Mouse (Mus musculus) MEL (cell line): ENCODE results near the gene Nvl. TPM values are rescaled to one million over a fixed set of nuclear protein-coding genes. Genes with fewer than 3 reads are reported as not detected.

ENCODE experiments used
- DNase-seq: peaks from one replicate; pipeline ENCODE4 v3.0.0; 2011; ENCODE audit warnings: low read depth, low spot score
- H3K27ac ChIP-seq: 2 replicates; pipeline ENCODE4 v1.5.1; 2012; ENCODE audit warnings: low read depth, mild to moderate bottlenecking, control low read depth, low read length, moderate library complexity; ENCODE audit not compliant: control insufficient read depth
- H3K27me3 ChIP-seq, 2 experiments: fragments of 150-350 bp in 1 of 2; sonication (generic) in 1 of 2; 2 replicates each; pipeline ENCODE4 v1.6.1; 2012; ENCODE audit warnings: low read length in 2 of 2, mild to moderate bottlenecking in 2 of 2, improper control_type of control experiment in 1 of 2, moderate library complexity in 1 of 2; ENCODE audit not compliant: insufficient read depth in 2 of 2, control insufficient read depth in 1 of 2
- H3K36me3 ChIP-seq, 2 experiments: 2 replicates each; pipeline ENCODE4 v1.6.1; 2012 to 2014; ENCODE audit warnings: low read length in 2 of 2, improper control_type of control experiment in 1 of 2, inconsistent platforms in 1 of 2, mild to moderate bottlenecking in 1 of 2; ENCODE audit not compliant: insufficient read depth in 2 of 2, control insufficient read depth in 1 of 2
- H3K4me1 ChIP-seq, 2 experiments: fragments of 150-350 bp in 1 of 2; sonication (generic) in 1 of 2; 2 replicates each; pipeline ENCODE4 v1.6.1; 2012; ENCODE audit warnings: low read length in 2 of 2, improper control_type of control experiment in 1 of 2, mild to moderate bottlenecking in 1 of 2; ENCODE audit not compliant: insufficient read depth in 2 of 2, control insufficient read depth in 1 of 2
- H3K4me3 ChIP-seq, 2 experiments: fragments of 150-350 bp in 1 of 2; sonication (generic) in 1 of 2; 2 replicates each; pipeline ENCODE4 v1.5.1; 2012; ENCODE audit warnings: low read depth in 2 of 2, low read length in 2 of 2, mild to moderate bottlenecking in 2 of 2, moderate library complexity in 2 of 2, control low read depth in 1 of 2, improper control_type of control experiment in 1 of 2; ENCODE audit not compliant: control insufficient read depth in 1 of 2, insufficient read depth in 1 of 2
- H3K79me2 ChIP-seq: 2 replicates; pipeline ENCODE4 v1.6.1; 2012; ENCODE audit warnings: mild to moderate bottlenecking, low read length, moderate library complexity; ENCODE audit not compliant: control insufficient read depth, poor library complexity, insufficient read depth
- H3K9ac ChIP-seq: 2 replicates; pipeline ENCODE4 v1.6.1; 2012; ENCODE audit warnings: low read depth, mild to moderate bottlenecking, control low read depth, low read length, moderate library complexity; ENCODE audit not compliant: control insufficient read depth, poor library complexity, severe bottlenecking
- H3K9me3 ChIP-seq: fragments of 150-350 bp; sonication (generic); replicated peaks from 2 replicates; pipeline ENCODE4 v1.6.1; 2012; ENCODE audit warnings: mild to moderate bottlenecking, low read length, improper control_type of control experiment, moderate library complexity; ENCODE audit not compliant: insufficient read depth
- BHLHE40 ChIP-seq: IDR thresholded peaks from 2 replicates; pipeline ENCODE4 v1.6.1; 2012; ENCODE audit warnings: low read depth, mild to moderate bottlenecking, inconsistent platforms, low read length, improper control_type of control experiment, borderline replicate concordance
- CHD1 ChIP-seq: IDR thresholded peaks from 2 replicates; pipeline ENCODE4 v1.6.1; 2012; ENCODE audit warnings: low read depth, mild to moderate bottlenecking, inconsistent platforms, low read length, improper control_type of control experiment
- CHD2 ChIP-seq: IDR thresholded peaks from 2 replicates; pipeline ENCODE4 v1.6.1; 2011; ENCODE audit warnings: low read length, improper control_type of control experiment
- CTCF ChIP-seq, 3 experiments: IDR thresholded peaks in 2 of 3; conservative IDR thresholded peaks in 1 of 3; 2 replicates each; pipeline ENCODE4 v1.5.1; 2011 to 2012; ENCODE audit warnings: low read length in 3 of 3, low read depth in 2 of 3, mild to moderate bottlenecking in 2 of 3, improper control_type of control experiment in 1 of 3, inconsistent platforms in 1 of 3, mixed read lengths in 1 of 3, moderate library complexity in 1 of 3; ENCODE audit not compliant: control insufficient read depth in 1 of 3, insufficient read depth in 1 of 3, poor library complexity in 1 of 3, severe bottlenecking in 1 of 3
- EP300 ChIP-seq, 2 experiments: IDR thresholded peaks; 2 replicates each; pipeline ENCODE4 v1.6.1; 2011; ENCODE audit warnings: improper control_type of control experiment in 2 of 2, low read length in 2 of 2, low read depth in 1 of 2, mild to moderate bottlenecking in 1 of 2
- ETS1 ChIP-seq: IDR thresholded peaks from 2 replicates; pipeline ENCODE4 v1.6.1; 2012; ENCODE audit warnings: low read depth, mild to moderate bottlenecking, inconsistent platforms, low read length, improper control_type of control experiment, moderate library complexity
- GABPA ChIP-seq: IDR thresholded peaks from 2 replicates; pipeline ENCODE4 v1.6.1; 2012; ENCODE audit warnings: low read depth, mild to moderate bottlenecking, inconsistent platforms, low read length, improper control_type of control experiment, moderate library complexity
- GATA1 ChIP-seq: IDR thresholded peaks from 2 replicates; pipeline ENCODE4 v1.6.1; 2011; ENCODE audit warnings: low read depth, low read length, improper control_type of control experiment
- HCFC1 ChIP-seq: IDR thresholded peaks from 2 replicates; pipeline ENCODE4 v1.6.1; 2012; ENCODE audit warnings: low read depth, mild to moderate bottlenecking, inconsistent platforms, low read length, improper control_type of control experiment, moderate library complexity
- JUND ChIP-seq: IDR thresholded peaks from 2 replicates; pipeline ENCODE4 v1.6.1; 2011; ENCODE audit warnings: low read depth, mild to moderate bottlenecking, improper control_type of control experiment, low read length
- MXI1 ChIP-seq: IDR thresholded peaks from 2 replicates; pipeline ENCODE4 v1.6.1; 2011; ENCODE audit warnings: mild to moderate bottlenecking, low read depth, low read length, improper control_type of control experiment
- MYC ChIP-seq: IDR thresholded peaks from 2 replicates; pipeline ENCODE4 v1.6.1; 2011; ENCODE audit warnings: low read depth, mild to moderate bottlenecking, low read length, improper control_type of control experiment, moderate library complexity
- NRF1 ChIP-seq: IDR thresholded peaks from 2 replicates; pipeline ENCODE4 v1.6.1; 2014; ENCODE audit warnings: low read depth, mild to moderate bottlenecking, inconsistent platforms, low read length, improper control_type of control experiment, moderate library complexity; ENCODE audit not compliant: poor library complexity, insufficient read depth, severe bottlenecking
- POLR2AphosphoS2 ChIP-seq: IDR thresholded peaks from 2 replicates; pipeline ENCODE4 v1.6.1; 2011; ENCODE audit warnings: low read length, improper control_type of control experiment
- RAD21 ChIP-seq: IDR thresholded peaks from 2 replicates; pipeline ENCODE4 v1.6.1; 2011; ENCODE audit warnings: mild to moderate bottlenecking, low read depth, low read length, improper control_type of control experiment
- RCOR1 ChIP-seq: IDR thresholded peaks from 2 replicates; pipeline ENCODE4 v1.6.1; 2012; ENCODE audit warnings: low read depth, mild to moderate bottlenecking, inconsistent platforms, low read length, improper control_type of control experiment
- SIN3A ChIP-seq: IDR thresholded peaks from 2 replicates; pipeline ENCODE4 v1.6.1; 2012; ENCODE audit warnings: low read length, improper control_type of control experiment, inconsistent platforms
- SMC3 ChIP-seq: IDR thresholded peaks from 2 replicates; pipeline ENCODE4 v1.6.1; 2011; ENCODE audit warnings: low read depth, low read length, improper control_type of control experiment
- TCF12 ChIP-seq: IDR thresholded peaks from 2 replicates; pipeline ENCODE4 v1.6.1; 2014; ENCODE audit warnings: low read depth, mild to moderate bottlenecking, inconsistent platforms, low read length, improper control_type of control experiment, moderate library complexity
- ZC3H11A ChIP-seq: IDR thresholded peaks from 2 replicates; pipeline ENCODE4 v1.6.1; 2012; ENCODE audit warnings: low read depth, mild to moderate bottlenecking, inconsistent platforms, low read length, improper control_type of control experiment
- ZMIZ1 ChIP-seq: IDR thresholded peaks from 2 replicates; pipeline ENCODE4 v1.6.1; 2012; ENCODE audit warnings: low read depth, mild to moderate bottlenecking, inconsistent platforms, low read length, improper control_type of control experiment, moderate library complexity
- ZNF384 ChIP-seq: IDR thresholded peaks from 2 replicates; pipeline ENCODE4 v1.6.1; 2012; ENCODE audit warnings: low read depth, mild to moderate bottlenecking, inconsistent platforms, low read length, improper control_type of control experiment
- polyA plus RNA-seq, 2 experiments: library from polyadenylated mRNA; stranded (reverse) in 1 of 2; unstranded in 1 of 2; fragments of >175 nt in 1 of 2; fragments of >200 nt in 1 of 2; gene quantifications; 2 replicates each; pipeline versions ENCODE4 v1.2.1 to v1.2.4; 2012; ENCODE audit warnings: low replicate concordance in 2 of 2, low read depth in 1 of 2; ENCODE audit not compliant: insufficient read length in 2 of 2, insufficient read depth in 1 of 2, missing spikeins in 1 of 2
- total RNA-seq: library from RNA; depleted of rRNA; stranded (reverse); fragments of 300-350 nt; gene quantifications from 2 replicates; pipeline ENCODE4 v1.2.3, GENCODE M21; 2012

The Nvl gene
- total and polyA plus RNA-seq, 3 experiments, result 21.0 to 29.8 TPM; not detected in 1

- no peak for TF ChIP-seq GABPA
- no peak for TF ChIP-seq CHD1
These were observed 94.6 kb downstream of the Nvl start (continued) for GRCm38 (mm10) chr1:181049328-181049842.

GRCm38 (mm10) chr1:181047520-181047919 is 96.5 kb downstream of the Nvl start:
- H3K9ac ChIP-seq, result no peak overlapping the region
- peaks cover 0 to 8% of the 10 kb centered on the region in 2 experiments; a peak in 2 of 4 replicates for H3K27me3 ChIP-seq
- H3K36me3 ChIP-seq, result no peaks in the 10 kb centered on the region
- no peak for DNase-seq
- no peak overlapping the region for H3K4me3 ChIP-seq
- TF ChIP-seq SIN3A (no peak), ZC3H11A (no peak), POLR2AphosphoS2 (no peak), CHD1 (no peak), ZMIZ1 (no peak)
- no peaks in the 10 kb centered on the region for H3K9me3 ChIP-seq
- no peak overlapping the region for H3K27ac ChIP-seq
- no peaks in the 10 kb centered on the region for H3K79me2 ChIP-seq
- H3K4me1 ChIP-seq, result no peaks in the 10 kb centered on the region; a peak in 1 of 4 replicates

- Histone ChIP-seq H3K9ac (no peak overlapping the region), H3K4me3 (no peak overlapping the region), H3K27me3 (peaks cover 0 to 5% of the 10 kb centered on the region in 2 experiments; a peak in 2 of 4 replicates), H3K4me1 (peaks cover 9 to 25% of the 10 kb centered on the region in 2 experiments), H3K79me2 (no peaks in the 10 kb centered on the region), H3K27ac (no peak overlapping the region), H3K36me3 (peaks cover 0 to 18% of the 10 kb centered on the region in 2 experiments; a peak in 2 of 4 replicates), H3K9me3 (no peaks in the 10 kb centered on the region)
- TF ChIP-seq SMC3, result peak; percentile 62
- no peak for TF ChIP-seq POLR2AphosphoS2
- TF ChIP-seq CTCF (IDR thresholded peaks at IDR 0.05 in 2 of 3, conservative IDR thresholded peaks at IDR 0.05 in 1 of 3; ENCODE audit: control insufficient read depth in 1 of 3, insufficient read depth in 1 of 3, low read depth in 2 of 3, low read length in 3 of 3, poor library complexity in 1 of 3, severe bottlenecking in 1 of 3), result peak; percentile 52 to 76 (median 64)
- TF ChIP-seq GATA1, result peak; percentile 47; the same call in 1 of the 2 replicates
- TF ChIP-seq CHD2, result no peak
- TF ChIP-seq ZC3H11A, result peak; percentile 47
- peak; percentile 48 for TF ChIP-seq RAD21
- TF ChIP-seq MXI1, result 0 out of 2 replicates have a peak, but pooled peaks have one; percentile 14
- TF ChIP-seq HCFC1, result no peak
- peak; percentile 17 to 66; a peak in 1 of 4 replicates for TF ChIP-seq EP300 (IDR thresholded peaks at IDR 0.05; ENCODE audit: low read depth in 1 of 2, low read length in 2 of 2)
- TF ChIP-seq ETS1, result peak; percentile 43; the same call in 1 of the 2 replicates
- TF ChIP-seq TCF12, result peak; percentile 74
- TF ChIP-seq ZNF384, result peak; percentile 38
- 0 out of 2 replicates have a peak, but pooled peaks have one; percentile 28 for TF ChIP-seq BHLHE40
- TF ChIP-seq NRF1, result no peak
- TF ChIP-seq CHD1, result no peak
- no peak for TF ChIP-seq JUND
- TF ChIP-seq RCOR1, result peak; percentile 48; the same call in 1 of the 2 replicates
- 0 out of 2 replicates have a peak, but pooled peaks have one; percentile 32 for TF ChIP-seq MYC
- DNase-seq, result peak; percentile 75
These were observed 104.4 kb downstream of the Nvl start for GRCm38 (mm10) chr1:181039652-181040051.
